Mouse (Mus musculus) forelimb bud, embryonic 11.5 days (tissue): ENCODE data around the gene Epb41l3.

Source experiments
- DNase-seq: peaks from one replicate; pipeline ENCODE4 v3.0.0-alpha.2; 2012; ENCODE audit warnings: low read depth, low spot score

The Epb41l3 gene

DNA sequence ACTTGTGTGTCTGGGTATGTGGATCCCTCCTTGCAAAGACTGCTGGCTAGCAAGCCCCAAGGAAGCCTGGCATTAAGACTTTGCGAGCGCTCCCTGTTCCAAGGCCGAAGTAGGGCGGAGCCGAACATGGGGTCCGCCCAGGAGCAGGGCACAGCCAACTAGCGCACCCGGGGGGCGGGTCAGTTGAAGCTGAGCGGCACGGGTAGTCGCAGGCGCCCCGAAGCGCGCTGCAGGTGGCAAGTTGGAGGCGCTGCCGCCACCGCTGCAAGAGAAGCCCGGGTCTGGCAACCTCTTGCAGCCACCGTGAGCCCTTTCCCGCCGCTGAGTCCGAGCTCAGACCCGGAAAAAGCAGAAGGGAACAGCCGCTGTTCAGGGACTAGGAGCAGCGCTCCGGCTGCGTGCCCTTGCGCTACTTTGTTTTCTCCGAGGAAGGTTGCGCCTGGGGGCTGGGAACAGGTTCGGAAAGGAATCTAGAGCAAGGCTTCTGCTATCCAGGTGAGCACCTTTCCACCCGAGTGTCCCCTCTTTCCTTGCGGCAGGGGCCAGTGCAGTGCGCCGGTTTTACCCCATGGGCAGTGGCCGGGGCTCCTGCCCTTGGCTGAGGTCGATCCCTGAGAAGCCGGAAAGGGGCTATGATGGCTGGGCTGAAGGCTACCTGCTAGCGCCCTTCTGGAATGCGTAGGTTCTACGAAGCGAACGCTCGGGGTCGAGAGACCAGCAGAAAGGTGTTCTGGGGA, at the start of gene Epb41l3:
Gene Epb41l3, plus strand, starts transcription at position 183 of the 737 bp plus-strand sequence.
- peak; percentile 68 for DNase-seq

DNA sequence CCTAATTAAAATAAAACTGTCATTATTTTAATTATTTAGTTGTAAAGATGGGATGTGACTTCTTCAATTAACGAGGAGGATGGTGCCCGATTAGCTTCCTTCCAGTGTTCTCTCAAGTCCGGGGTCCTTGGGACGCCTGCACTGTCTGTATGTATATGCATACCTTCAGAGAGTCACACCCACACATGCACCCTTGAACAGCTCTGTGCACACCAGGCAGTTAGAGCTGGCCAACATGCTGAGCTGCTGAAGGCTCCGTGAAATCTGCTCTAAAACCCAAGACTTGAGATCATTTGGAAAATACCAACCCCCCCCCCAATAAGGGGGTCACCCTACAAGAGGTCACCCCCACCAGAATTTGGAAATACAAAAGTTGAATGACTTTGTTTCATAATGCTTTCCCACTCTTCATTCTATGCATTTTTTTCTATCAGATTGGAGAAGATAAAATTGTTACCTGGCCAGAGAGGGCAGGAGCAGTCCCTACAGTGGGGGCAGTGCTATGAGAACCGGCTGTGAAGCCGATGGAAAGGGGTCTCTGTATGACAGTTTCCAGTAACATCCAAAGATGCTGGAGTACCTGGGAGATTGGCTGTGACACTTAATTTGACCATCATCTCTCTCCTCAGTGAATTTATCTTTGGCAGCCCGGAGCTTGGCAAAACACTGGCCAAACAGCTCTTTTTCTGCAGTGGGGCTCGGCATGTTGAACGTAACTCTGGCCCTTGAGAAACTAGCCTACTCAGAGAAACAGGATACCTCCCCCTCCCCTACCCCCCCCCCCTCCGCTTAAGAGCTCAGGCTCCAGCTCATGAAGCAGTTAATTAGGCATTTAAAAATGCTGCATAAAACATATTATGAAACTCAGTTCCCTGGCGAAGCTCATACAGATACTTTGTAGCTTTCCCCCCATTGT, 36.5 kb upstream of the Epb41l3 start:
- DNase-seq = no peak

DNA sequence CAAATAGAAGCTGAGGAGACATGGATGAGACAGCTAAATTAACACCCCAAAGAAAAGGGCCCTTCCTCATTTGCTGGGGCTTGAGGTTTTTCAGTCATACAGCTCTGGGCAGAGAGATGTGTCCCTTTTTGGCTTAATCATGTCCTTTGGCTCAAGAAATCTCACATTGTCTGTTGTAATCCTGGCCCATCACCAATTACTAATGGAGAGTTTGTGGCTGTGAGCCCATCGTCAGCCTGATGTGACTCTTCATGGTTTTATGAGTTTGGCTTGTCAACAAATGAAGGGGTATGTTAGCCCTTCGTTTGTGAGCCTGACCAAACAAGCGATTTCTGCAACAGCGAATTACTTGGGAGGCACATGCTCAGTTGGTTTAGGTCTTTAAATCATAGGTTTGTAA, 34.0 kb upstream of the Epb41l3 start:
- DNase-seq = no peak

DNA sequence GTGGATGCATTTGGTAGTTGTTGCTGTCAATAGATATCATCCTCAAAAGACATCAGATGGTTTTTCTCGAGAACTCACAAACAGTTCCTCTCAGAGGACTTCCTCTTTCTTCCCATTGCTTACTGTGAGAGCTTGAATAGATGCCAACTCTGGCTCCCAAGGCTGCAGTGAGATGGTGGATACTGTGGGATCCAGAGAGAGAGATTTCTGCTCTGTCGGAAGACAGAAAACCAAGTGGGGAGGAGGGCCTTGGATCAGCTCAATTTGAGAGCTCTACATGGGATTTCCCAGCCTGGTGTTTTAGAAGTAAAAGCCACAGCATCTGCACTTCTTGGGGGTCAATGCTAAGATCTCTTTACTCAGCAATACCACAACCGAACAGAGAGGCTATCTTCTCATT, 26.7 kb upstream of the Epb41l3 start:
- no peak for DNase-seq

DNA sequence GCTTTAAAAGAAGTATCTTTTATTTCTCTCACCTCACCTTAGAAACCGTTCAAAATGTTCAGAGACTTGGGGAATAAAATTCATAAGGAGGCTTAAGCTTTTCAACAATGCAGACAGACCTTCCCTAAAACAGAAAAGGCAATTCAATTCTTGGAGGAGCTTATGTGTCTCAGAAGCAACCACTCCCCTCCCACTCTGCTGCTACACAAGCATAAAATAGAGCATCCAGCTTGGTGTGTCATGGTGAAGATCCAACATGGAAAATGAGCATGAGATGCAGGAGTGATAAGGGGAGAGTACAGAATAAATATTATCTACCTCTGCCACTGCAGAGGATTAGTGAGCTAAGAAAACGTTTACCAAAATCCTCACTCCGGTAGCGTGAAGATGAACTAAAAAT, 21.5 kb upstream of the Epb41l3 start:
- DNase-seq = no peak

DNA sequence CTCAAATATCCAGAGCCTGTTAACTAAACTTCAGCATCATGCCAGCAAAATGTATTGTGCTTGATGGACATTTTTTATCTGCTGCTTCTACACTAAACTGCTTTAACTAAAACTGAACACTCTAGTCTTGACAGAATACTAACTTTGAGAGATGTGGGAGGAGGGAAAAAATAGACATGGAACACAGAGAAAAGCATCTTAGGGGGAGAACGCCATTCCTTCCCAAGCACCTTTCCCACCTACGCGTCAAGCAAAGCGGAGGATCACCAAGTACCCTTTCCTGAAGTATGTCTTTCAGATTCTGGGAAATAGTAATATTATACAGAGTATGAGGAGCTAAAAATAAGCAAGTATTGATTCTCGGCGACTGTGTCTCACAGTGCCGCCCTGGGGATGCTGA, 15.7 kb upstream of the Epb41l3 start:
- DNase-seq = no peak

DNA sequence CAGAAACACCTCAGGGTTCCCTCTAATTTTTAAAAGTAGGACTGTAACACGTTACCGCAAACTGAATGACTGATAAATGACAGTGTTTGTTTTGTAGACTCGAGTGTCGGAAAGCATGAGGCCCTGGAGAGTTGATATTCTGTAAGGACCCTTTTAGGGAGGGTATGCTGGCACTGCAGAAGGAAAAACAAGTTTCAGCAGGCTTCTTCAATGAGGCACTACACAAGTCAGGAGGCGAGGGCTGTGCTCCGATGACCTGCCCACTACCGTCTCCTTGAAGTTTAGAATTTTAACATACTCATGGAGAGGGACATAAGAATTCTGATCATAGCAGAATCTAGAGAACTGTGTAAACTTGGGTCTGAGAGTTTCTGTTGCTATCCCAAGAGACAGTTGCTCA, 15.1 kb upstream of the Epb41l3 start:
- no peak for DNase-seq

DNA sequence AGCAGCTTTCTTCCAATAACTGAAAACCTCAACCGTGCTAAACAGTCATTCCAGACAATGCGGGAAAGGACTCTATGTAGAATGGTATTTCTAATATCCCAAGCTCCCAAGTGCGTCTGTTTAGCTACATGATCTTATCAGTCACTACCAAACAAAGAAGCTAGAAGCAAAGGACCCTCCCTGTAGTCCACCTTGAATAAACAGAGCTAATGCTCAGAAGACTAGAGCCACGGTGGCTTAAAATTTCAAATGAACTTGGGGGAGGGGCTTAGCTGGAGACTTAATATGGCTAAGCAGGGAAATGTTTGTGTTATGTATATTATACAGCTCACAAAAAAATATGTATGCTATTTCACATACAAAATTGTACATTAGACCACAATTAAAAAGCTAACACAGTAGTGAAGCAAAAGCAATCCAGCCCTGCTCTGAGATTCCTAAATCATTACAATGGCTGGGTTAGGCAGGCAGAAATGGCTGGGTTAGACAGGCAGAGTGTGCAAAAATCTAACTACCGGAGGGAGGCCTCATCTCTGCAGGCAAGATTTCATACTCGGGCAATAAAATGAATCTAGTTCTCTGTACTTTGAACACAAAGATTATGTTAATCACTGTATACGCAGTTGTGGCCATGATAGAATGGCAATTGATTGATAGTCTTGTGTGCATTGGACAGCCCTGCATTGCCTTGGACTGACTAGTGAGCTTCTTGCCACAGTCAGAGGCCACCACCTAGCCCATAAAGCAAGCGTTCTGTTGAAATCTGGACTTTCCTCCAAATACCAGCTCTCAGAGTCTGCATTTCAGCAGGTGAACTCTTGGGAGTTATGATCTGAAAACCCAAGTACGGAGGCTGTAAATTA, 13.4 kb upstream of the Epb41l3 start:
- DNase-seq = no peak

DNA sequence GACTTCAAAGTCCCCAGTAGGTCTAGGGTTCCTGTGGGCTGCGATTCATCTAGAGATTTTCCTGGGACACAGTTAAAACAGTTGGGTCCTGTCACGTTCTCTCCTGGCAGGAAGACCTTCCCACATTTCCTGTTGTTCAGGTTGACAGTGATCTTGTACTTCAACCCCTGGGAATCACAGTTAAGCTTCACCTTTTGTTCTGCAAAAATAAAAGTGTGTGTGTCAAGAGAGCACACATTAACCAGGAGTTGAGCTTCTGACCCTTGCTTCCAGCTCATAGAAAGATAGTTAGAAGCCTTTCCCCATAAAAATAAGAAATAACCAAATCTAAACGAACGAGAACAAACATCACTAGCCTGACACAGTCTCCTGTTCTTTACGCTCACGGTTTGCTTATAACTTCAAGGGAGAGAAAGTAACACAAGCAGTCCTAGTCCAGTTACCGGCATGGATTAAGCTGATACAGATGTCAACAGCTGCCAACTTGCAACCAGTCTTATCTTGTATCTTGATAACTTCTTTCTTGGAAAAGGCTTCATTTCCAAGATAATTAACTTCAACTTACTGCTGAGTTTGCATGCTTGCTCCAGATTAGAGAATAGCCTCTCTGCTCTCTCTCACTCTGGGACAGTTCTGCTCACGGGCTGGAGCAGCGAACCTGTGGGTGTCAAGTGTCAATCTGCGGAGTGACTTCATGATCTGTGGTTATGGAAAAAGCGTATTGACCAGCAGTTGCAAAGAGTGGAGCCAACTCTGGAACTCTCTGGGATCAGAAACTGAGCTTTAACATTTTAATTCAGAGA, 7.3 kb upstream of the Epb41l3 start:
- DNase-seq = no peak

DNA sequence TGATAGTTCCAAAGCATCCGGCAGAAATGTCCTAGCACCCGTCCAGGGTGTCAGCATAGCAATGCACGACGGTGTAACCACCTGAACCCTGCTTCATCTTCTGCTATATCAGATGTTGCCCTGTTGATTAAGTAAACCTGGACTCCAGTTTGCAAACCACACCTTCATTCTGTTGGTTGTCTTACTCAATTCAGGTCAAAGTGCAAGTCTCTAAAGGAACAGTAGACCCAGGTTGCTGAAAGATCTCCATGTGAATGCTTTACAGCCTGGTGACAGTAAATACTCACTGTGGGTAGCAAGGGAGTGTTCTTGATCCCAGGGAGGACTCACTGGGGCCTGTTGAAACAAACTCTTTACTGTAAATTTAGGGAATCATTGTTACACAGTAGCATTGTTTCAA, 1.4 kb upstream of the Epb41l3 start:
- DNase-seq = no peak

DNA sequence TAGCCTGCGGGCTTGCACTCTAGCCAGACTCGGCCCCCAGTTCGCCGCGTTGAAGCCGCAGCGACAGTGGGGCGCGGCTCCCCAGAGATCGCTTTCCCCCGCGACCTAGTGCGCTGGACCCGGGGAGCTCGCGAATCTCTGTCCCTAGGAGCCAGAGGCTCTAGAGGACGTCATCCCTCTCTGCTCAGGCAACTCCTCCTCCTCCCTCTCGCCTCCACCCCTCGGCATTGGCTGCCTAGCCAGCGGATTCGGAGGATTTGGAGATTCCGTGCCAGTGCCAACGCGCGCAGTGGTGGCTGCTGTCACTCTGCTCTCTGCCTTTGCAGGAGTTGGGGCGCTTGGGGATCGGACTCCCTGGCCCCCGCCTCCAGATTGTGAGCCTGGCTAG, 749 bp downstream of the Epb41l3 start:
- DNase-seq = no peak

DNA sequence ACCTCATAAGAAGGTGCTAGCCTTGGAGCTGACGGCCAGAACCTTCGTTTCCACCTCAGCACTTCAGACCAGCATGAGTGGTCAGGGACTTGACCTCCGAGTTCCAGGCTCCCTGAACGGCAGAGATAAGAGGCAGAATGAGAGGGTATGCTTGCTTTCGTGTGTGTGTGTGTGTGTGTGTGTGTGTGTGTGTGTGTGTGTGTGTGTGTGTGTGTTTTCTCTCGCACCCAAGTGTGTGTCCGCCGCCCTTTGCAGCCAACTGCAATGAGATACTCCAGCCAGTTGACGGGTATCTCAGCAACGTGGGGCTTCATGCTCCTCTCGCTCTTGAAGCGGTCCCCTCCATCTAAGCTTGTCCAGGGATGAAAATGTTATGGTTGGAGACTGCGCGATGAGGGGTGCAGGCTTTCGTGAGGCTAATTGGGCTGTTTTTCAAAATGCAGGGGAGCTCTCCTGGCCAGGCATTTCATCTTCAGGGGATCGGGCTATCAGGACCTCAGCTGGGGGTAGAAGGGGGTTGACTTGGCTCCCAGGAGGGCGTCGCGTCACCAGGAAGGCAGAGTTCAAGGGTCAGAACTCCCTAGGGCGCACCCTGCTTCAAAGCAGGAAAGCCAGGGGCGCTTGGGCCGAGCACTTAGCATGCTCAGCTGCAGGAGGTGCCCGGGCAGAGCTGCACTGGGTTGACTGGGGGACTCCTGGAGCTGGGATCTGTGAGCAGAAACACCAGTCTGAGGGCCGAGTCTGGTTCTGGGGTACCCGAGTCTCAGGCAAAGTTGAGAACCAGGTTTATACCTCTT, 1.5 kb downstream of the Epb41l3 start:
- DNase-seq = no peak

DNA sequence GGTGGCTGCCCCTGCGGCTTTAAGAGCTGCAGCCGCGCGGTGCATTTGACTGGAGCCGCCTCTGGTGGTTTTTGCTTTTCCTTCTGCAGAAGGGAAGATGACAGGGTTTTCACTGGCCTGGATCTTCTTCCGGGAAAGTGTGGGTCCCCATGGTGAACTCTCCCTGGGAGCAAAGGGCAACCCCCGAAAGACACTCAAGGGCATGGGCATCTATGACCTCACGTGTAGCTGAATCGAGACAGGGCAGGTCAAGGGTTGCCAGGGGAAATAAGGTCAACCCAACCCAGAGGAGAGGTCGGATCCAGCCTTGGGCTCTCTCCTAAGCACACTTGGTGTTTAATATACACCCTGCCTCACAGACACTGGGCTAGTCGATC, 2.0 kb downstream of the Epb41l3 start:
- no peak for DNase-seq

DNA sequence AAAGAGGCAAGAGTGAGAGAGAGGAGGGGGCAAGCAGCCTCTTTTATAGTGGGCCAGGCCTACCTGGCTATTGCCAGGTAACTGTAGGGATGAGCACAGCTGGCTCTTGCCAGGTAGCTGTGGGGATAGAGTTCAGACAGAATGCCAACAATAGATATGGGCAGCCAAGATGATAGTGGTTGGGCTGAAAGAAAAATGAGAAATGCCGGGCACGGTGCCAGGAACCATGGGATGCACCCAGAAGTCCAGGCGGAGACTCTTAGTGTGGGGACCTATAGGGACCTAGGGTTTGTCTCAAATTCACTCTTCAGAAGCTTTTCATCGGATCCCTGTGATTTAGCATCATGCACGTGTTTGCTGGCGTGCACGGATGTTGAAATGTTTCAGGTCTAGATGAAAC, 6.8 kb downstream of the Epb41l3 start:
- DNase-seq = no peak

DNA sequence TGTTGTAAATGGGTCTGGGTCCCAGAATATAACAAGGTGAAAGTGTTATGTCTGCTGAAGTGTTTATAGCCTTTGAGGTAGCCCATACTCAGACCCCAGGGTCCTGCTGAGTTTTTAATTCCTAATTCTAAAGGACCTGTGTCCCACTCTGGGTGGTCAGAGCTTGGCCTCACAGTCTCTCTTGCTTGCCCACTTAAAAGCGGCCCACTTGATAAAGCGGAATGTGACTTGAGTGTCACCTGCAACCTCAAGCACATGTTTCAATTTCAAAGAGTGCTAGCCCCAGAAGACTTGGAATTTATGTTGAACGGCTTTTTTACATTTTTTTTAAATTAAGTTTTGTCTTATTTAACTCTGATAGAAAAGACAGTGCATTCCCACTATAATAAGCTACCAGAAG, 16.1 kb downstream of the Epb41l3 start:
- DNase-seq = no peak

DNA sequence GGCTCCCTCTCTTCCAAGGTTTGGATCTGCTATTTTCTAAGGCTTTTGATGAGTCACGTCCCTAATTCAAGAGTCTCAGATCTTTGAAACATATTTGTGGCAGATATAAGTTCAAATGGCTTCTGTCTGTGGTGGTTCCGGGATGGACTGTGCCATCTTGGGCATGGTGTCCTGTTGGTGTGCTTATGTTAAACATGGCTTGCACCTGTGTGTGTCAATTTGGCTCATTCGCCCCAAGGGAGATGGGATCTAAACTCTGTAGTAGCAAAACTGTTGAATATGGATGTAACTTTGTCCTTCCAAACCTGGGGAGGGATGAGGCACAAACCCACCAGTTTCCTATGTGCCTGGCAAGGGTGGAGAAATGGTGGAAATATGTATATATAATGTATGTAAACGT, 21.6 kb downstream of the Epb41l3 start:
- DNase-seq = no peak

DNA sequence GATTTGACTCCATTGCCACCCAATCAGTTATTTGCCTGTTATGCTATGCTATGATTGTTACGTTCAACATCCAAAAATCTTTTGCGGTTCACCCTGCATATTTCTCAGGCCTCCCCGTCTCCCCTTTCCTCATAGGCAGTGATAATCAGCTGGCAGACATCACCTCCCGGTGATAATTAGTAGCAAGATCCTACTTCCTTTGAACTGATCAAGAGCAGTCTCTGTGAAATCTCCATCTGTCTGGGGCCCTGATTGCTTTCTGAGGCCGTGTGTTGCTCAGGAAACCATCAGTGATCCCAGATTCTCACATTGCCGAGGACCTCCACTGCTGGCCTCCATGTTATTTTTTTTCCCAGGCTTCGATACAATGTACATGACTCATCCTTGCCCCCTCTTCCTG, 22.5 kb downstream of the Epb41l3 start:
- DNase-seq = no peak

DNA sequence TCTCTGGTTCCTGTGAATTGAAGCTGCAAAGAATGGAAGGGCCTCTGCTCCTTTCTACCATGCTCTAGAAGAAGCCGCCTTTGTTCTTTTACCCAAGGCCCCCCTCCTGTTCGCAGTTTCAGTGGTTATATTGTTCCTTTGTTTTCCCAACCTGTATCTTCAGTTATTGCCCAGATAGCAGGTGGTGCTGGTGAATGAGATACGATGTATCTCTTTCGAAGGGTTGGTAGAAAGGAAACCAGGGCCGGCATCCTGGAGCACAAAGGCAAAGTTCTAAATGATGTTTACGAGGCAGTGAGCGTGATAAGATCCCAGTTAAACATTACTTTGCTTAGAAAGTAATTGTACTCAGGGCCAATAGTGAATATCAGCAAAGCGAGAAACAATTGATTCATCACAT, 27.8 kb downstream of the Epb41l3 start:
- no peak for DNase-seq

DNA sequence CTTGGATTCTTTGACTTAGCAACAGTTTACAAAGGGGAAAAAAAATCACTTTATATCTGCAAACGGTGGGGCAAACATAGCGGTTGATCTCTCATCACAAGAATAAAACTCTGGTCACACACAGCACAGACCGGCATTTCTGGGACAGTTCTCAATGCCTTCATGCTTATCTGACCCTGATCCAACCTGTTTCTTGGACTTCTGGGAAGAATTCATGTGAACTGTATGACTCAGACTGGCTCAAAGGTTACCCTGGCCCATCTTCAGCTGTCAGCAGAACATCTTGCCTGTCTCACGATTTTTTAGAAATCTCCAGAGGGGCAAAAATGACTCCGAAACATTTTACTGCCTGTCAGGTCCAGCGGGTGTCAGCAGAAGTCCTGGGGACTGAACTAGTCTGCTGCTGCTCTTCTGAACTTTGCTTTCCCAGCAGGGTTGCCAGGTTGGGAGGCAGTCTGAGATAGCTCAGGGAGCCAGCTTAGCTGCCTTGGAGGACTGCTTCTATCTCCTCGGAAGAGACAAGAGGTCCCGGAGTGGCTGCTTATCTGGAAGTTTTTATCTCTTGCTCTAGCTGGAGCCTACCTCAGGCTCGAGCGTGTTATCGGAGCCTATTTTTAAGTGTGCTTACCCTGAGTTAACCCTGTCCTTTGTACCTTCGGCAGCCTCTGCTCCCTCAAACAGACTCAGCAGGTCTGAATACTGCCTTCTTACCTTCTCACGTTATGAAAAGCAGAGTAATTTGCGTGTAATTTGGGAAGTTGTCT, 29.7 kb downstream of the Epb41l3 start:
- DNase-seq = no peak
